Mouse (Mus musculus) heart, embryonic 16.5 days (tissue): Measurements from ENCODE around the gene Fbxw10. TPM values are rescaled to one million over a fixed set of nuclear protein-coding genes. Genes with fewer than 3 reads are reported as not detected.

Source experiments
- ATAC-seq: fragments of 200-750 bp; cut with Nextera tagmentation; replicated peaks from 2 replicates; pipeline ENCODE4 v1.8.0; 2017; ENCODE audit warnings: moderate number of reproducible peaks; ENCODE audit not compliant: insufficient read depth, low FRiP score; ENCODE audit errors: extremely low read depth
- H3K27ac ChIP-seq: fragments of 300-500 bp; sonication (generic); 2 replicates; pipeline ENCODE4 v1.5.1; 2014; ENCODE audit warnings: mild to moderate bottlenecking, low read length, control low read depth, moderate library complexity
- H3K27me3 ChIP-seq: fragments of 300-500 bp; sonication (generic); 2 replicates; pipeline ENCODE4 v1.6.1; 2014; ENCODE audit warnings: low read length, mixed read lengths; ENCODE audit not compliant: control insufficient read depth, insufficient read depth
- H3K36me3 ChIP-seq: fragments of 300-500 bp; sonication (generic); 2 replicates; pipeline ENCODE4 v1.6.1; 2014; ENCODE audit not compliant: control insufficient read depth, insufficient read depth
- H3K4me1 ChIP-seq: fragments of 300-500 bp; sonication (generic); 2 replicates; pipeline ENCODE4 v1.6.1; 2014; ENCODE audit warnings: low read length, mixed read lengths; ENCODE audit not compliant: control insufficient read depth, insufficient read depth
- H3K4me2 ChIP-seq: fragments of 300-500 bp; sonication (generic); 2 replicates; pipeline ENCODE4 v1.6.1; 2014; ENCODE audit warnings: low read depth, mild to moderate bottlenecking, control low read depth, low read length
- H3K4me3 ChIP-seq: fragments of 300-500 bp; sonication (generic); 2 replicates; pipeline ENCODE4 v1.5.1; 2014; ENCODE audit warnings: mild to moderate bottlenecking, control low read depth, low read length
- H3K9ac ChIP-seq: fragments of 300-500 bp; sonication (generic); 2 replicates; pipeline ENCODE4 v1.6.1; 2014; ENCODE audit warnings: low read length, control low read depth
- H3K9me3 ChIP-seq: fragments of 300-500 bp; sonication (generic); replicated peaks from 2 replicates; pipeline ENCODE4 v1.6.1; 2016; ENCODE audit warnings: low read length; ENCODE audit not compliant: control insufficient read depth
- WGBS: fragments of 180-500 bp; shearing (Covaris S2); extraction: QIAGEN DNeasy Blood & Tissue Kit; methylation state at CpG from one replicate; pipeline ENCODE4 v1.1.7; 2014; 5-methylcytosine and 5-hydroxymethylcytosine counted together
- polyA plus RNA-seq: library from polyadenylated mRNA; unstranded; fragments of >200 nt; fragmentation: Nextera tagmentation; extraction: Ambion mirVana; gene quantifications from 2 replicates; pipeline ENCODE4 v1.2.1, GENCODE M21; 2015

Gene Fbxw10
- polyA plus RNA-seq, 1 experiment from 2014 or later, result 0.45 TPM

- Histone ChIP-seq H3K9me3 (no peaks in the 10 kb centered on the region), H3K9ac (no peak overlapping the region), H3K27ac (no peak overlapping the region), H3K4me3 (no peak overlapping the region), H3K4me2 (no peak overlapping the region), H3K4me1 (no peaks in the 10 kb centered on the region), H3K27me3 (no peaks in the 10 kb centered on the region), H3K36me3 (no peaks in the 10 kb centered on the region)
- ATAC-seq, result no peak
- WGBS, result 84% methylated on average over 6 of the region's 6 CpGs
These were observed 6.5 kb downstream of the Fbxw10 start for GRCm38 (mm10) chr11:62853334-62853733.

- no peaks in the 10 kb centered on the region for H3K9me3 ChIP-seq
- H3K4me1 ChIP-seq, result no peaks in the 10 kb centered on the region
These were observed 18.7 kb downstream of the Fbxw10 start for GRCm38 (mm10) chr11:62865562-62865961.

GRCm38 (mm10) chr11:62866685-62867084 is 19.8 kb downstream of the Fbxw10 start:
- 74% methylated on average over 7 of the region's 7 CpGs for WGBS
- H3K27ac ChIP-seq, result no peak overlapping the region
- ATAC-seq, result no peak

More at GRCm38 (mm10) chr11:62865562-62865961, 18.7 kb downstream of the Fbxw10 start:
- WGBS, result 66% methylated on average over 4 of the region's 4 CpGs
- ATAC-seq, result no peak
- no peak overlapping the region for H3K4me3 ChIP-seq
- H3K27me3 ChIP-seq, result no peaks in the 10 kb centered on the region; the same call in 1 of the 2 replicates
- H3K27ac ChIP-seq, result no peak overlapping the region
- H3K4me2 ChIP-seq, result no peak overlapping the region
- no peak overlapping the region for H3K9ac ChIP-seq
- no peaks in the 10 kb centered on the region for H3K36me3 ChIP-seq

GRCm38 (mm10) chr11:62869201-62869600 is 22.3 kb downstream of the Fbxw10 start:
- H3K27me3 ChIP-seq, result no peaks in the 10 kb centered on the region; the same call in 1 of the 2 replicates
- ATAC-seq, result no peak
- 68% methylated on average over 5 of the region's 5 CpGs for WGBS

More at GRCm38 (mm10) chr11:62866685-62867084, 19.8 kb downstream of the Fbxw10 start:
- H3K4me1 ChIP-seq, result no peaks in the 10 kb centered on the region
- H3K36me3 ChIP-seq, result no peaks in the 10 kb centered on the region
- no peak overlapping the region for H3K4me3 ChIP-seq
- H3K9me3 ChIP-seq, result no peaks in the 10 kb centered on the region
- no peaks in the 10 kb centered on the region; the same call in 1 of the 2 replicates for H3K27me3 ChIP-seq
- H3K4me2 ChIP-seq, result no peak overlapping the region
- H3K9ac ChIP-seq, result no peak overlapping the region

GRCm38 (mm10) chr11:62869715-62870371 is 23.0 kb downstream of the Fbxw10 start:
- 79% methylated on average over 8 of the region's 8 CpGs for WGBS
- no peak for ATAC-seq
- H3K4me2 ChIP-seq, result no peak overlapping the region
- H3K4me1 ChIP-seq, result no peaks in the 10 kb centered on the region
- no peak overlapping the region for H3K27ac ChIP-seq
- no peaks in the 10 kb centered on the region for H3K9me3 ChIP-seq
- no peaks in the 10 kb centered on the region for H3K36me3 ChIP-seq
- no peak overlapping the region for H3K4me3 ChIP-seq
- H3K27me3 ChIP-seq, result no peaks in the 10 kb centered on the region; the same call in 1 of the 2 replicates
- no peak overlapping the region for H3K9ac ChIP-seq

More at GRCm38 (mm10) chr11:62869201-62869600, 22.3 kb downstream of the Fbxw10 start:
- no peak overlapping the region for H3K9ac ChIP-seq
- no peak overlapping the region for H3K4me2 ChIP-seq
- no peak overlapping the region for H3K4me3 ChIP-seq
- no peaks in the 10 kb centered on the region for H3K36me3 ChIP-seq
- no peaks in the 10 kb centered on the region for H3K4me1 ChIP-seq
- no peaks in the 10 kb centered on the region for H3K9me3 ChIP-seq
- no peak overlapping the region for H3K27ac ChIP-seq

GRCm38 (mm10) chr11:62873479-62873878 is 26.6 kb downstream of the Fbxw10 start:
- no peaks in the 10 kb centered on the region for H3K9me3 ChIP-seq
- H3K4me1 ChIP-seq, result no peaks in the 10 kb centered on the region
- H3K9ac ChIP-seq, result no peak overlapping the region
- no peak overlapping the region for H3K27ac ChIP-seq
- no peaks in the 10 kb centered on the region; the same call in 1 of the 2 replicates for H3K27me3 ChIP-seq
- 72% methylated on average over 9 of the region's 9 CpGs for WGBS
- no peak for ATAC-seq
- no peak overlapping the region for H3K4me3 ChIP-seq
- no peaks in the 10 kb centered on the region for H3K36me3 ChIP-seq
- H3K4me2 ChIP-seq, result no peak overlapping the region

- Histone ChIP-seq H3K27me3 (no peaks in the 10 kb centered on the region), H3K4me3 (no peak overlapping the region), H3K36me3 (no peaks in the 10 kb centered on the region), H3K27ac (no peak overlapping the region), H3K4me2 (no peak overlapping the region), H3K9ac (no peak overlapping the region), H3K9me3 (no peaks in the 10 kb centered on the region), H3K4me1 (peaks cover 7% of the 10 kb centered on the region)
- WGBS, result 86% methylated on average over 1 of the region's 1 CpGs
- no peak for ATAC-seq
These were observed 28.8 kb downstream of the Fbxw10 start for GRCm38 (mm10) chr11:62875696-62876095.

- 80% methylated on average over 4 of the region's 4 CpGs for WGBS
- Histone ChIP-seq H3K36me3 (no peaks in the 10 kb centered on the region), H3K4me1 (peaks cover 7% of the 10 kb centered on the region), H3K9ac (no peak overlapping the region), H3K4me2 (no peak overlapping the region), H3K27ac (no peak overlapping the region), H3K4me3 (no peak overlapping the region), H3K9me3 (no peaks in the 10 kb centered on the region), H3K27me3 (no peaks in the 10 kb centered on the region)
- no peak for ATAC-seq
These were observed 29.6 kb downstream of the Fbxw10 start for GRCm38 (mm10) chr11:62876445-62876844.

GRCm38 (mm10) chr11:62877391-62877790 is 30.5 kb downstream of the Fbxw10 start:
- Histone ChIP-seq H3K4me3 (no peak overlapping the region), H3K4me1 (peaks cover 7% of the 10 kb centered on the region), H3K9ac (no peak overlapping the region), H3K27me3 (no peaks in the 10 kb centered on the region), H3K4me2 (no peak overlapping the region), H3K36me3 (peaks cover 5% of the 10 kb centered on the region; the same call in 1 of the 2 replicates), H3K27ac (no peak overlapping the region), H3K9me3 (no peaks in the 10 kb centered on the region)
- ATAC-seq, result no peak
- WGBS, result 59% methylated on average over 1 of the region's 1 CpGs
